Mouse (Mus musculus) G1E (cell line): ENCODE measurements around the gene Themis2.

ENCODE experiments used
- CTCF ChIP-seq: IDR thresholded peaks from 2 replicates; pipeline ENCODE4 v1.5.1; 2012; ENCODE audit warnings: low read depth, low read length, inconsistent platforms, mixed read lengths
- GATA1 ChIP-seq: IDR thresholded peaks from 2 replicates; pipeline ENCODE4 v1.6.1; 2012; ENCODE audit warnings: borderline replicate concordance, low read length, inconsistent platforms, mixed read lengths
- POLR2AphosphoS5 ChIP-seq: IDR thresholded peaks from 2 replicates; pipeline ENCODE4 v1.6.1; 2012; ENCODE audit warnings: low read depth, low read length, inconsistent platforms; ENCODE audit not compliant: insufficient replicate concordance
- TAL1 ChIP-seq: conservative IDR thresholded peaks from 2 replicates; pipeline ENCODE4 v1.6.1; 2012; ENCODE audit warnings: low read depth, low read length, inconsistent platforms, mixed read lengths

DNA sequence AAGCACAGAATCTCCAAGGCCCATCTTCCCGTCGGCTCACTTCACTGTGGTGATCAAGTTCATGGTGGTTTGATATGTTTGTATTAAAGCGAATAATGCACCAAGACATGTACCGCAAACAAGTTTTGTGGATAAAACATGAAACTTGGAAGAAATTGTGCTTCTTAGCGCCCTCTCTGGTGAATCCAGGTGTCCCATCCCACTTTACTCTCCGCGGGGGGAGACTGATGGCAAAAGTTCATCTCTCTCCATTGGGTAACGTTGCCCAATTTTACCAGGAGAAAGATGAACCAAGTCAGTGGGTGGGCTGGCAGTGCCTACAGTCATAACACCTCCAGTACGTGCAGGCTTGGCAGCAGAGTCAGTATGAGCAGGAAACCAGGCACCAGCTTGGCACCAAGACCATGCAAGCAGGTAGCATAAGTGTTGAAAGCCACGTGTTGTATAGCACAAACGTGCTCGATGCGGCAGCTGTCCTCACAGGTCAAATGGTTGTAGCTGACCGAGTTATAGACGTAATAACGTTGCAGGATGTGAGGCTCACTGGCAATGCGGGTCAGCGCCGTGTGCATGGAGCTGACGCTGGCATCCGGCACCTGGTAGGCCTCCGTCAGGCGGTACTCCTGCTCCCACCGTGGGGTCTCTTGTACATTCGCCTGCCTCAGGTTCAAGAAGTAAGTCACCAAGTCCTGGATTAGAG, 63.0 kb downstream of the Themis2 start:
- TF ChIP-seq CTCF: no peak
- no peak for TF ChIP-seq GATA1
- TF ChIP-seq TAL1: no peak
- TF ChIP-seq POLR2AphosphoS5: no peak
